Mouse (Mus musculus) megakaryocyte, embryonic 14.5 days (primary cell): Measurements from ENCODE around the gene Arx. TPM values are rescaled to one million over a fixed set of nuclear protein-coding genes. Genes with fewer than 3 reads are reported as not detected.

Experiments used
- H3K27me3 ChIP-seq: replicated peaks from 2 replicates; pipeline ENCODE3; 2012; ENCODE audit warnings: inconsistent platforms
- H3K36me3 ChIP-seq: replicated peaks from 2 replicates; pipeline ENCODE3; 2012; ENCODE audit warnings: low read length, inconsistent platforms, mixed read lengths
- H3K4me1 ChIP-seq: 2 replicates; pipeline ENCODE4 v1.6.1; 2012; ENCODE audit warnings: inconsistent platforms
- H3K4me3 ChIP-seq: replicated peaks from 2 replicates; pipeline ENCODE3; 2012; ENCODE audit warnings: moderate library complexity, mild to moderate bottlenecking, inconsistent platforms
- H3K9me3 ChIP-seq: 2 replicates; pipeline ENCODE4 v1.6.1; 2012; ENCODE audit warnings: inconsistent platforms
- FLI1 ChIP-seq: IDR thresholded peaks from 2 replicates; pipeline ENCODE4 v1.6.1; 2012; ENCODE audit warnings: low read length, inconsistent platforms, mixed read lengths
- GATA1 ChIP-seq: IDR thresholded peaks from 3 replicates; pipeline ENCODE4 v1.6.1; 2012; ENCODE audit warnings: mixed read lengths, low read length, inconsistent platforms, borderline replicate concordance
- polyA plus RNA-seq: library from polyadenylated mRNA; stranded (reverse); fragments of >175 nt; gene quantifications from 2 replicates; pipeline ENCODE4 v1.2.3, GENCODE M21; 2012; ENCODE audit warnings: low replicate concordance; ENCODE audit not compliant: insufficient read depth

The Arx gene
- polyA plus RNA-seq, 1 experiment, result 0.09 TPM

- peaks cover 94% of the 10 kb centered on the region for H3K27me3 ChIP-seq
- peaks cover 48% of the 10 kb centered on the region for H3K4me1 ChIP-seq
- TF ChIP-seq GATA1, result no peak
- no peak for TF ChIP-seq FLI1
- H3K4me3 ChIP-seq, result no peak overlapping the region
- no peaks in the 10 kb centered on the region for H3K36me3 ChIP-seq
- H3K9me3 ChIP-seq, result peaks cover 9% of the 10 kb centered on the region
Measured at GRCm38 (mm10) chrX:93292031-93292430, 5.8 kb downstream of the Arx start.

- H3K27me3 ChIP-seq, result peaks cover 95% of the 10 kb centered on the region
- H3K9me3 ChIP-seq, result peaks cover 6% of the 10 kb centered on the region
- H3K4me3 ChIP-seq, result peak overlapping the region; percentile 42
- no peaks in the 10 kb centered on the region for H3K36me3 ChIP-seq
- peaks cover 48% of the 10 kb centered on the region for H3K4me1 ChIP-seq
- TF ChIP-seq GATA1, result no peak
- TF ChIP-seq FLI1, result no peak
Measured at GRCm38 (mm10) chrX:93294736-93295490, 8.7 kb downstream of the Arx start.

- TF ChIP-seq FLI1, result no peak
- no peak for TF ChIP-seq GATA1
- Histone ChIP-seq H3K4me3 (peak overlapping the region; percentile 80), H3K27me3 (peaks cover 95% of the 10 kb centered on the region)
Measured at GRCm38 (mm10) chrX:93295819-93296218, 9.6 kb downstream of the Arx start.

GRCm38 (mm10) chrX:93297001-93297441, 10.8 kb downstream of the Arx start:
- Histone ChIP-seq H3K4me1 (peaks cover 38% of the 10 kb centered on the region), H3K27me3 (peaks cover 94% of the 10 kb centered on the region), H3K4me3 (peak overlapping the region; percentile 91), H3K9me3 (peaks cover 6% of the 10 kb centered on the region), H3K36me3 (no peaks in the 10 kb centered on the region)
- TF ChIP-seq FLI1 (no peak), GATA1 (no peak)

More at GRCm38 (mm10) chrX:93295819-93296218, 9.6 kb downstream of the Arx start:
- H3K36me3 ChIP-seq, result no peaks in the 10 kb centered on the region
- H3K9me3 ChIP-seq, result peaks cover 6% of the 10 kb centered on the region
- H3K4me1 ChIP-seq, result peaks cover 39% of the 10 kb centered on the region

GRCm38 (mm10) chrX:93299046-93299626, 12.9 kb downstream of the Arx start:
- Histone ChIP-seq H3K9me3 (peaks cover 6% of the 10 kb centered on the region), H3K4me1 (peaks cover 38% of the 10 kb centered on the region), H3K27me3 (peaks cover 79% of the 10 kb centered on the region), H3K4me3 (peak overlapping the region; percentile 89), H3K36me3 (no peaks in the 10 kb centered on the region)
- TF ChIP-seq FLI1, result no peak

- peaks cover 73% of the 10 kb centered on the region for H3K27me3 ChIP-seq
- peaks cover 34% of the 10 kb centered on the region for H3K4me1 ChIP-seq
- peaks cover 6% of the 10 kb centered on the region for H3K9me3 ChIP-seq
- no peaks in the 10 kb centered on the region for H3K36me3 ChIP-seq
- no peak for TF ChIP-seq FLI1
- no peak for TF ChIP-seq GATA1
- peak overlapping the region; percentile 89 for H3K4me3 ChIP-seq
Measured at GRCm38 (mm10) chrX:93299771-93300170, 13.5 kb downstream of the Arx start.

GRCm38 (mm10) chrX:93300183-93300815, 14.1 kb downstream of the Arx start:
- Histone ChIP-seq H3K27me3 (peaks cover 68% of the 10 kb centered on the region), H3K9me3 (peaks cover 6% of the 10 kb centered on the region)
- TF ChIP-seq FLI1 (no peak), GATA1 (no peak)

GRCm38 (mm10) chrX:93301798-93302197, 15.6 kb downstream of the Arx start:
- Histone ChIP-seq H3K4me3 (no peak overlapping the region), H3K9me3 (peaks cover 6% of the 10 kb centered on the region), H3K27me3 (peaks cover 57% of the 10 kb centered on the region), H3K4me1 (peaks cover 20% of the 10 kb centered on the region), H3K36me3 (peaks cover 4% of the 10 kb centered on the region)
- no peak for TF ChIP-seq GATA1
- no peak for TF ChIP-seq FLI1

More at GRCm38 (mm10) chrX:93300183-93300815, 14.1 kb downstream of the Arx start:
- H3K36me3 ChIP-seq, result no peaks in the 10 kb centered on the region
- H3K4me3 ChIP-seq, result no peak overlapping the region
- peaks cover 32% of the 10 kb centered on the region for H3K4me1 ChIP-seq

GRCm38 (mm10) chrX:93305780-93306179, 19.5 kb downstream of the Arx start:
- Histone ChIP-seq H3K9me3 (no peaks in the 10 kb centered on the region), H3K36me3 (peaks cover 4% of the 10 kb centered on the region), H3K4me3 (no peak overlapping the region), H3K4me1 (no peaks in the 10 kb centered on the region), H3K27me3 (peaks cover 24% of the 10 kb centered on the region)
- no peak for TF ChIP-seq FLI1
- TF ChIP-seq GATA1, result no peak

- peaks cover 6% of the 10 kb centered on the region; the same call in 1 of the 2 replicates for H3K4me1 ChIP-seq
- no peak overlapping the region for H3K4me3 ChIP-seq
- no peaks in the 10 kb centered on the region for H3K27me3 ChIP-seq
- TF ChIP-seq GATA1, result no peak
- no peak for TF ChIP-seq FLI1
- no peaks in the 10 kb centered on the region for H3K36me3 ChIP-seq
- H3K9me3 ChIP-seq, result no peaks in the 10 kb centered on the region
Measured at GRCm38 (mm10) chrX:93317577-93317976, 31.3 kb downstream of the Arx start.
